Mouse (Mus musculus) embryonic facial prominence, embryonic 10.5 days (tissue): ENCODE data around the gene Milr1. TPM values are rescaled to one million over a fixed set of nuclear protein-coding genes. Genes with fewer than 3 reads are reported as not detected.
"Not testable (repeated sequence)": the region's sequence is repeated elsewhere in the genome, so short reads cannot be mapped to it uniquely, and the experiment has no call there.

ENCODE experiments used
- DNase-seq: peaks from one replicate; pipeline ENCODE4 v3.0.0-alpha.2; 2017; ENCODE audit warnings: low spot score
- H3K27ac ChIP-seq: fragments of 300-500 bp; sonication (generic); replicated peaks from 2 replicates; pipeline ENCODE4 v1.5.1; 2016; ENCODE audit warnings: mild to moderate bottlenecking
- H3K27me3 ChIP-seq: fragments of 300-500 bp; sonication (generic); replicated peaks from 2 replicates; pipeline ENCODE4 v1.6.1; 2016; ENCODE audit warnings: low read depth, mild to moderate bottlenecking; ENCODE audit not compliant: poor library complexity, severe bottlenecking
- H3K36me3 ChIP-seq: fragments of 300-500 bp; sonication (generic); replicated peaks from 2 replicates; pipeline ENCODE4 v1.6.1; 2016; ENCODE audit warnings: mild to moderate bottlenecking, moderate library complexity
- H3K4me1 ChIP-seq: fragments of 300-500 bp; sonication (generic); 2 replicates; pipeline ENCODE4 v1.6.1; 2016
- H3K4me3 ChIP-seq: fragments of 300-500 bp; sonication (generic); 2 replicates; pipeline ENCODE4 v1.5.1; 2016; ENCODE audit warnings: mild to moderate bottlenecking, moderate library complexity
- H3K9me3 ChIP-seq: fragments of 300-500 bp; sonication (generic); 2 replicates; pipeline ENCODE4 v1.6.1; 2016; ENCODE audit warnings: mild to moderate bottlenecking
- WGBS: fragments of 180-500 bp; shearing (Covaris S2); methylation state at CpG from one replicate; pipeline ENCODE4 v1.1.7; 2016; 5-methylcytosine and 5-hydroxymethylcytosine counted together
- polyA plus RNA-seq: library from polyadenylated mRNA; unstranded; fragments of >200 nt; fragmentation: Nextera tagmentation; extraction: Ambion mirVana; gene quantifications from 2 replicates; pipeline ENCODE4 v1.2.1, GENCODE M21; 2016

Milr1 gene
- polyA plus RNA-seq, 1 experiment from 2014 or later = 1.1 TPM

DNA sequence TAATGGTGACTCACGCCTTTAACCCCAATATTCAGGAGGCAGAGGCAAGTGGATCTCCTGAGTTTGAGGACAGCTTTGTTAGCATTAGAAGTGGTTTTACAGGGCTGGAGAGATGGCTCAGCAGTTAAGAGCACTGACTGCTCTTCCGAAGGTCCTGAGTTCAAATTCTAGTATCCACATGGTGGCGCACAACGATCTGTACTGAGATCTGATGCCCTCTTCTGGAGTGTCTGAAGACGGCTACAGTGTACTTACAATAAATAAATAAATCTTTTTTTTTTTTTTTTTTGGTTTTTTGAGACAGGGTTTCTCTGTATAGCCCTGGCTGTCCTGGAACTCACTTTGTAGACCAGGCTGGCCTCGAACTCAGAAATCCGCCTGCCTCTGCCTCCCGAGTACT lies 10.3 kb upstream of the Milr1 start:
- DNase-seq, H3K36me3 ChIP-seq, H3K27ac ChIP-seq, H3K9me3 ChIP-seq, H3K4me3 ChIP-seq, H3K27me3 ChIP-seq: not testable (repeated sequence)
- 87% methylated on average over 8 of the region's 8 CpGs for WGBS
- H3K4me1 ChIP-seq = peaks cover 27% of the 10 kb centered on the region

DNA sequence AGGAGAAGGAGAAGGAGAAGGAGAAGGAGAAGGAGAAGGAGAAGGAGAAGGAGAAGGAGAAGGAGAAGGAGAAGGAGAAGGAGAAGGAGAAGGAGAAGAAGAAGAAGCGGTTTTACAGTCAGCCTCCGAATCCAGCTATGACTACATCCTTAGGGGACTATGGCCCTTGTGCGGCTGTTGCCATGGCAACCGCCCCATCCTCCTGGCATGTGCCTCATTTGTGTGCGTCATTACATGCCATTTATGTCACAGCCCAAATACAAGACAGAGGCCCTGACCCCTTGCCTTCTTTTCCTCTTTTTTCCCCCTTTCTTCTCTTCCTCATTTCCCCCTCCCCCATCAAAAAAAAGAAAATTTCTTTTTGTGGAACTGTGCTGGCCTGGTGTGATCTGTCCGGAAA lies 9.8 kb upstream of the Milr1 start:
- H3K27me3 ChIP-seq = no peaks in the 10 kb centered on the region
- H3K36me3 ChIP-seq = no peaks in the 10 kb centered on the region
- H3K4me3 ChIP-seq = no peak overlapping the region
- no peaks in the 10 kb centered on the region for H3K9me3 ChIP-seq
- peak; percentile 57 for DNase-seq
- H3K4me1 ChIP-seq = peaks cover 26% of the 10 kb centered on the region
- WGBS = 62% methylated on average over 6 of the region's 6 CpGs
- H3K27ac ChIP-seq = no peak overlapping the region

DNA sequence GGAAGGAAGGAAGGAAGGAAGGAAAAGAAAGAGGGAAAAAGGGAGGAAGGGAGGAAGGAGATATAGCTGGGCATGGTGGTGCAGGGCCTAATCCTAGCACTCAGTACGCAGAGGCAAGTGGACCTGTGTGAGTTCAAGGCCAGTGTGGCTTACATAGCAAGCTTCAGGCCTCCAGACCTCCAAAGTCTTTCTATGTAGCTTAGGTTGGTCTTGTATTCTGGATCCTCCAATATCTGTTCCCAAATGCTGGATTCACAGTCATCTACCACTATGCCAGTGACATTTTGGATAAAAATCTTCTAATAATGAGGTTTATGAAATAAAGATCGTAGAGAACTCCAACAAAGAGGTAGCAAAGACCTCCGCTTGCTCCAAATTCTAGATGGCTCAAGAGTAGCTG lies 9.2 kb upstream of the Milr1 start:
- Histone ChIP-seq H3K27ac (no peak overlapping the region), H3K9me3 (no peaks in the 10 kb centered on the region), H3K4me3 (no peak overlapping the region), H3K36me3 (no peaks in the 10 kb centered on the region), H3K27me3 (no peaks in the 10 kb centered on the region), H3K4me1 (peaks cover 20% of the 10 kb centered on the region)
- WGBS = 88% methylated on average over 3 of the region's 3 CpGs
- DNase-seq = no peak

DNA sequence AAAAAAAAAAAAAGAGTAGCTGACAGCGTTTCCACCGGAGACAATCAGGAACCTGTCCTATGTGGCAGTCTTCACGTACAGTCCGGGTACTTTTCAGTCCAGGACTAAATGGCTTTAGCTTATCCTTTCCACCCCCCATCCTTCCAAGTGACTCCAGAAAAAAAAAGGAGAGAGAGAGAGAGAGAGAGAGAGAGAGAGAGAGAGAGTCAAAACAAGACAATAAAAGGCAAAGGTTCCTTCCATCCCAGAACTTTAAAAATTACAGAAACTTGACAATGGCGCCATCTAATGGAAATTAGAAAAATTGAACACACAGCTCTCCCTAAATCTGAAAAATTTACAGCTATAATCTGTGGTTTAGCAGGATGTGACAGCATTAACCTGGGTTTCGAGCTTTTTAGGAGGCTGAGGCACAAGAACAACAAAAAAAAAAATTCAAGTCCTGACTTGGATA lies 8.6 kb upstream of the Milr1 start:
- WGBS = 56% methylated on average over 6 of the region's 6 CpGs
- peaks cover 14% of the 10 kb centered on the region for H3K4me1 ChIP-seq
- DNase-seq = no peak
- H3K27me3 ChIP-seq = no peaks in the 10 kb centered on the region
- no peak overlapping the region for H3K4me3 ChIP-seq
- H3K36me3 ChIP-seq = no peaks in the 10 kb centered on the region
- H3K9me3 ChIP-seq = peaks cover 4% of the 10 kb centered on the region; the same call in 1 of the 2 replicates
- no peak overlapping the region for H3K27ac ChIP-seq

DNA sequence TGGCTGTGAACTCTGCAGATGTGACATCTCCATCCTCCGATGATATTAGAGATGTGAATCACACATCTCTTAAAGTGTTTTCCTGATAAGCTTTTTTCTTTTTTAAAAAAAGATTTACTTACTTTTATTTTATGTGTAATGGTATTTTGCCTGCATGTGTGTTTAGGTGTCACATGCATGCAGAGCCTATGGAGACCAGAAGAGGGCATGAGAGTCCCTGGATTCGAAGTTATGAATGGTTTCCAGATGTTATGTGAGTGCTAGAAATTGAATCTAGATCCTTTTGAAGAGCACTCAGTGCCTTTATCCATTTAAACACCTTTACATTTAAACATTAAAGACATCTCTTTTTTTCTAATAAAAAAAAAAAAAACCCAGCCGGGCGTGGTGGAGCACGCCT lies 6.1 kb upstream of the Milr1 start:
- peaks cover 9% of the 10 kb centered on the region; the same call in 1 of the 2 replicates for H3K4me1 ChIP-seq
- 87% methylated on average over 5 of the region's 5 CpGs for WGBS
- no peaks in the 10 kb centered on the region for H3K36me3 ChIP-seq
- no peak overlapping the region for H3K4me3 ChIP-seq
- no peak overlapping the region for H3K27ac ChIP-seq
- no peaks in the 10 kb centered on the region for H3K27me3 ChIP-seq
- H3K9me3 ChIP-seq = peaks cover 9% of the 10 kb centered on the region; the same call in 1 of the 2 replicates
- no peak for DNase-seq

DNA sequence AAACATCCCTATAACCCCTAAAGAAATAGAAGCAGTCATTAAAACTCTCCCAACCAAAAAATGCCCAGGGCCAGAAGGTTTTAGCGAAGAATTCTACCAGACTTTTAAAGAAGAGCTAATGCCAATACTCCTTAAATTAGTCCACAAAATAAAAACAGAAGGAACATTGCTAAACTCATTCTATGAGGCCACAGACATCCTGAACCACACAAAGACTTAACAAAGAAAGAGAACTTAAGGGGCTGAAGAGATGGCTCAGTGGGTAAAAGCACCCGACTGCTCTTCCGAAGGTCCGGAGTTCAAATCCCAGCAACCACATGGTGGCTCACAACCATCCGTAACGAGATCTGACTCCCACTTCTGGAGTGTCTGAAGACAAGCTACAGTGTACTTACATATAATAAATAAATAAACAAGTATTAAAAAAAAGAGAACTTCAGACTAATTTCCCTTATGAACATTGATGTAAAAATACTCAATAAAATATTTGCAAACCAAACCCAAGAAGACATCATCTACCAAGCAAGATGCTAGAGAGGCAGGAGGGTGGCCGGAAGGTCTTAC lies 1.4 kb upstream of the Milr1 start:
- H3K4me3 ChIP-seq, H3K27ac ChIP-seq, H3K4me1 ChIP-seq, DNase-seq, H3K27me3 ChIP-seq, H3K36me3 ChIP-seq, H3K9me3 ChIP-seq: not testable (repeated sequence)
- WGBS = 92% methylated on average over 7 of the region's 7 CpGs

DNA sequence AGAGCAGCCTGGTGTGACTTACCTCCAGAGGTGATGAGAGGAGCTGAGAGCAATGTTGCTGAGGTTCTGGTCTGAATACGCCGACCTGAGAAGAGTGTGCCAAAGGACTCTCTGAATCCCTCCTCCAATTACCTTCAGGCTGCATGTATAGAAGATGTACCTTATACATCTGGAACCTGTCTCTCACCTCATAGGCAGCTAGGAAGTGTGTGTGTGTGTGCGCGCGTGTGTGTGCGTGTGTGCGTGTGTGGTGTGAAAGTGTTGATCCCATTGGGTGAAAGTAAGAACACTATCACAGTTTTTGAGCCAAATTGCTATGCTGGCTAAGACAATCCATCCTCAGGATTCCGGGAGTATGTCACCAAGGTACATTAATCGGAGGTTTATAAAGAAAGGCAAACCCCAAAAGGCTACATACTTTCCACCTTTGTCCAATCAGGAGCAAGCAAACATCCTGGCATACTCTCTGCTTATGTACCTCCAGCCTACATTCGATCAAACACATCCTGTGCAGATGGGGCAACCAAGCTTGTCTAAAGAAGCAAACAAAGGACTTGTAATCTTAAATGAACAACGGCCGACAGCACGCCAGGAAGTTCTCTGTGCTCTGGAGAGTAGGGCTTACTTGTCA lies 790 bp upstream of the Milr1 start, which contains the start of gene Pecam1:
Gene Pecam1 (minus strand): TSS at position 508 of the 631 bp plus-strand sequence.
- Histone ChIP-seq H3K4me1 (no peaks in the 10 kb centered on the region), H3K4me3 (no peak within 1 kb of the TSS), H3K36me3 (no peaks in the 10 kb centered on the region), H3K9me3 (peaks cover 9% of the 10 kb centered on the region; the same call in 1 of the 2 replicates), H3K27ac (no peak within 1 kb of the TSS), H3K27me3 (no peaks in the 10 kb centered on the region)
- no peak for DNase-seq
- WGBS = 89% methylated on average over 13 of the region's 13 CpGs

DNA sequence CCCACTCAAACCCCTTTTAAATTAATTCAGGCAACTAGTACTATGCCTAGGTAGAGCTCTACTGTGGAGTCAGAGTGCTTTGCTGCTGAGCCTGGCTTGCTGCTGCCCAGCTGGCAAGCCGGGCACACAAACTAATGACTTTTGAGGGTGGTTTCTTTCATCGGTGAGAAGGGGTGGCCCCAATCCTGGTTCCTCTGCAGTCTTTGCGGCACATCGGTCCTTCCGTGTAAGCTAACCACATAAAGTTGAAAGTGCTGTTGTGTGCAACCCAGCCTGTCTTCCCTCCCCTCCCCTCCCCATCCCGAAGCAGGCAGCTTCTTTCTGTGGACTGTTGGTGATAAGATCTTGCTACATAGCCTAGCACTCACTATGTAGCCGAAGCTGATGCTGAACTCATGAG lies 1.1 kb downstream of the Milr1 start:
- H3K9me3 ChIP-seq = peaks cover 8% of the 10 kb centered on the region; the same call in 1 of the 2 replicates
- 86% methylated on average over 7 of the region's 7 CpGs for WGBS
- H3K4me1 ChIP-seq = no peaks in the 10 kb centered on the region
- no peak for DNase-seq
- H3K27me3 ChIP-seq = no peaks in the 10 kb centered on the region
- H3K4me3 ChIP-seq = no peak overlapping the region
- H3K36me3 ChIP-seq = no peaks in the 10 kb centered on the region
- H3K27ac ChIP-seq = no peak overlapping the region

DNA sequence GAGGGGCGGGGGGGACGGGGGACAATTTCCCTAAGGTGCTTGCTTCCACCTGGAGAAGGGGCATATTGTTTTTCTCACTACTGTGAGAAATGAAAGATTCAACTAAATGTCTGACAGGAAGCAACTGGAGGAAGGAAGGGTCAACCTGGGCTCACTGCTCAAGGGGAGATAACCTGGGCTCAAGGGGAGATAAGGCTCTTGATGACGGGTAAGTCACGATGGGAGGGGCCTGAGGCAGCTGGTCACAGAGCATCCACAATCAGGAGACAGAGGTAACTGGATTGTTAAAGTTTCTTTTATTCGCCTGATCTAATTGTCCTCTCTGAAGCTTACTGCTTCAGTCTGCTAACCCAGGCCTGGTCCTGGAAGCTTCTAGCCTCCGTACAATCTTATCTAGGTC lies 2.3 kb downstream of the Milr1 start:
- Histone ChIP-seq H3K4me3 (no peak overlapping the region), H3K27me3 (no peaks in the 10 kb centered on the region), H3K9me3 (no peaks in the 10 kb centered on the region), H3K27ac (no peak overlapping the region), H3K36me3 (no peaks in the 10 kb centered on the region), H3K4me1 (no peaks in the 10 kb centered on the region)
- no peak for DNase-seq
- WGBS = 90% methylated on average over 6 of the region's 6 CpGs

DNA sequence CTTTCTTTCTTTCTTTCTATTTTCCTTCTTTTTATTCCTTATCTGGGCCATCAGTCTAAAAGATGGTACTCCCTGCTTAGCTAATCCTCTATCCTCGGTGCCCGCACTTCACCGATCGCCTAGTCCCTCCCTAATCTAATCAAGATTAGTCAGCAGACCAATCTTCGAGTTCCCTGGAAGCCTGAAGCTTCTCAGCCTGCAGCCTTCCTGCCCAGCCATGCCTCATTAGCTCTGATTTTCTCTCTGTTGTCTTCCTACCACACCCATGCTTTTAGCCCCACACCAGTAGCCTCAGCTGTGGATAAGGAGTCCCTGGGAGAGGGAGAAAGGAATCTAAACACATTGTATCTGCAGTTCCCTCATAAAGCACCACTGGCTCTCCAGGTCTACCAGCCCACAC lies 4.6 kb downstream of the Milr1 start:
- no peaks in the 10 kb centered on the region for H3K9me3 ChIP-seq
- no peak for DNase-seq
- no peak overlapping the region for H3K27ac ChIP-seq
- H3K4me1 ChIP-seq = no peaks in the 10 kb centered on the region
- H3K27me3 ChIP-seq = no peaks in the 10 kb centered on the region
- 58% methylated on average over 5 of the region's 5 CpGs for WGBS
- H3K4me3 ChIP-seq = no peak overlapping the region
- no peaks in the 10 kb centered on the region for H3K36me3 ChIP-seq

DNA sequence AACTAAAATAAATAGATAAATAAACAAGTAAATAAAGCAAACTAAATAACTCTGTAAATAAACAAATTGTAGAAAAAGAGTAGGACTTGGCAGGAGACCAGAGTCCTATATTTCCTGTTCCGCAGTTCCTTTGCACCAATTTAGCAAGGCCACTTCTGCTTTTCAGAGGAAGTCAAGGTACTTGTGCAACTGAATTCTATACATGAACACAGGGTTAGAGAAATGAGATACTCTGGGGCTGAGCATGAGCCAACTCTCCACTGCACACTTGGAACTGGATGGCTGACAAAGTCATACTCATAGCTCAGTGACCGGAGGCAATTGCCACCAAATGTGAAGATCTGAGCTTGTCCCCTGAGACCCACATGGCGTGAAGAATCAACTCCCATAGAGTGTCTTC lies 8.0 kb downstream of the Milr1 start:
- no peaks in the 10 kb centered on the region for H3K27me3 ChIP-seq
- H3K36me3 ChIP-seq = 0 out of 2 replicates have a peak, but pooled peaks cover 9% of the 10 kb centered on the region
- no peak overlapping the region for H3K27ac ChIP-seq
- no peak for DNase-seq
- no peak overlapping the region for H3K4me3 ChIP-seq
- H3K4me1 ChIP-seq = peaks cover 20% of the 10 kb centered on the region
- H3K9me3 ChIP-seq = no peaks in the 10 kb centered on the region
- WGBS = 93% methylated on average over 3 of the region's 3 CpGs

DNA sequence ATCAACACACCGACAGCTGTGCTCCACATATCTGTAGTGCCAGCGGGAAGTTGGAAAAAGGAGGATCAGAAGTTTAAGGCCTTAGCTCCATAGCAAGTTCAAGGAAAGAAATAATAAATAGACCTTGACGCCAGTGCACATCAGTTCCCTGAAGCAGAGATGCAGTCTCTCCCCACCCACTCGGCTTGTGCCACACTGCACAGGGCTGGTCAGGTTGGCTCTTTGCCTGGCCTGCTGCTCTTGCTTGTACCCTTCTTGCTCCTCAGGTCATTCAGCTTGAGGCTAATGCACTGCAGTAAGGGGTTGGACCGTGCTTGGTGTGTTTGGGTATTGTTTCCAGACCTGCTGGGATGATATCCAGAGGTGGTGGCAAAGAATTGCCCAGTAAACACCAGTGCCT lies 9.5 kb downstream of the Milr1 start:
- H3K4me1 ChIP-seq = peaks cover 20% of the 10 kb centered on the region
- no peak for DNase-seq
- H3K27ac ChIP-seq = no peak overlapping the region

DNA sequence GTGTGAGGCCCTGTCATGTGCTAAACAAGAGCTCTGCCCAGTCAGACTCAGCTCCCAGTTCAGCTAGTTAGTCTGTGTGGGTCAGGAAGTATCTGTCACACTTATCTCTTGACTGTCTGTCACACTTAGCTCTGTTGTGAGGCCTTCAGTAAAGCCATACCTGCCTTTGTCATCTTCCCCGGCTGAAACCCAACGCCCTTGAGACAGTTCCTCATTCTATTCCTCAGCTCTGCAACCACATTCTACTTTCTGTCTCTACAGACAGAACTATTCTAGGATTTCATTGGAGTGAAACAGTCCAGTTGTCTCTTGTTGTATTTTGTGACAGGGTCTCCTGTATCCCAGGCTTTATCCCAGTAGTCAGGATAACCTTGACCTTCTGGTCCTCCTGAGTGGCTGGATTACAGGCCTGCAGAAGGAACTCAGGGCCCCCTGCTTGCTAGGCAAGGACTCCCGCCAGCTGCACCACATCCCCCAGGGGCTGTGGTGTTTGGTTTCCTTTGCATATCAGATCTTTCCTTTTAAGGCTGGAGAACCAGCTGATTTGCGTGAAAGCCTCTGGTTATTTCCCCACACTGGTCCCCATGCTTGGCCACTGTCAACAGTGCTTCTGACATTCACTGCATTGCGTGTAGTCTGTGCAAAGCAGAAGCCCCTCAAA lies 11.2 kb downstream of the Milr1 start:
- peaks cover 20% of the 10 kb centered on the region for H3K4me1 ChIP-seq
- H3K27ac ChIP-seq = peak overlapping the region; percentile 61
- peaks cover 38% of the 10 kb centered on the region for H3K36me3 ChIP-seq
- peak; percentile 62 for DNase-seq
- 40% methylated on average over 5 of the region's 5 CpGs for WGBS
- no peak overlapping the region for H3K4me3 ChIP-seq
- H3K9me3 ChIP-seq = no peaks in the 10 kb centered on the region; the same call in 1 of the 2 replicates
- no peaks in the 10 kb centered on the region for H3K27me3 ChIP-seq

More for the DNA sequence above, 9.5 kb downstream of the Milr1 start:
- Histone ChIP-seq H3K4me3 (no peak overlapping the region), H3K27me3 (no peaks in the 10 kb centered on the region), H3K9me3 (no peaks in the 10 kb centered on the region), H3K36me3 (peaks cover 22% of the 10 kb centered on the region)
- 92% methylated on average over 5 of the region's 5 CpGs for WGBS
